Mouse (Mus musculus) liver, adult 2 months (tissue): Measurements from ENCODE around the gene Epb41l1.

ENCODE experiments used
- CTCF ChIP-seq: fragments of 200-500 bp; IDR thresholded peaks from 2 replicates; pipeline ENCODE4 v1.5.1; 2011; ENCODE audit warnings: low read depth, low read length, control low read depth
- POLR2A ChIP-seq: fragments of 200-500 bp; IDR thresholded peaks from 2 replicates; pipeline ENCODE4 v1.6.1; 2011; ENCODE audit warnings: low read length, control low read depth; ENCODE audit not compliant: insufficient read depth; ENCODE audit errors: extremely low read depth

DNA sequence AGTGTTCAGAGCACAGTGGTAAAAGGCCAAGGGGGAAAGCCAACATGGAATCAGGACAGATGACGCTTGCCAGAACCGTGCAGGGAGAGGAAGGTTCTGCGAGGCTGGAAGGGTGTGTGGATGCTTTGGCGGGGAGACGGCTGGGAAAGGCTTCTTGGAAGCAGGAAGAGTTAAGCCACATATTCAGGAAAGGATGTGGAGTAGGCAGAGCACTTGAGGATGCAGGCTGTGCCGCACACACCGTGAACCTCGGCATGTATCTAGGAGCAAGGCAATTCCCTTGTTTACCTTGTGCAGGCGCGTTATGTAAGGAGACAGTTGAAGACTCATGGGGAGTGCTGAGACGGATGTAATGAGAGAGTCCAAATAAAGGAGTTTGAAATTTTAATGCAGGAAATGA, 69.5 kb downstream of the Epb41l1 start:
- TF ChIP-seq POLR2A (no peak), CTCF (no peak)
